Mouse (Mus musculus) heart, postnatal 0 days (tissue): Measurements from ENCODE around the gene Vsig2. TPM values are rescaled to one million over a fixed set of nuclear protein-coding genes. Genes with fewer than 3 reads are reported as not detected.

Experiments
- ATAC-seq: fragments of 200-750 bp; cut with Nextera tagmentation; 2 replicates; pipeline ENCODE4 v1.8.0; 2017; ENCODE audit warnings: low read depth, moderate number of reproducible peaks, moderate library complexity; ENCODE audit not compliant: insufficient read depth
- DNase-seq: peaks from one replicate; pipeline ENCODE4 v3.0.0-alpha.2; 2016; ENCODE audit warnings: low spot score
- H3K27ac ChIP-seq: fragments of 300-500 bp; sonication (generic); 2 replicates; pipeline ENCODE4 v1.5.1; 2014; ENCODE audit warnings: low read depth, mild to moderate bottlenecking
- H3K27me3 ChIP-seq: fragments of 300-500 bp; sonication (generic); 2 replicates; pipeline ENCODE4 v1.6.1; 2014; ENCODE audit warnings: low read length, mixed read lengths; ENCODE audit not compliant: control insufficient read depth, insufficient read depth
- H3K36me3 ChIP-seq: fragments of 300-500 bp; sonication (generic); replicated peaks from 2 replicates; pipeline ENCODE4 v1.6.1; 2014; ENCODE audit warnings: low read length, mixed read lengths; ENCODE audit not compliant: control insufficient read depth, insufficient read depth
- H3K4me1 ChIP-seq: fragments of 300-500 bp; sonication (generic); 2 replicates; pipeline ENCODE4 v1.6.1; 2014; ENCODE audit warnings: antibody characterized with exemption; ENCODE audit not compliant: control insufficient read depth, insufficient read depth
- H3K4me2 ChIP-seq: fragments of 300-500 bp; sonication (generic); 2 replicates; pipeline ENCODE4 v1.6.1; 2014; ENCODE audit warnings: low read depth, mild to moderate bottlenecking, low read length, moderate library complexity
- H3K4me3 ChIP-seq: fragments of 300-500 bp; sonication (generic); 2 replicates; pipeline ENCODE4 v1.5.1; 2014; ENCODE audit warnings: low read depth, low read length
- H3K9ac ChIP-seq: fragments of 300-500 bp; sonication (generic); replicated peaks from 2 replicates; pipeline ENCODE4 v1.6.1; 2014; ENCODE audit warnings: low read depth, low read length, mixed read lengths
- H3K9me3 ChIP-seq: fragments of 300-500 bp; sonication (generic); replicated peaks from 2 replicates; pipeline ENCODE4 v1.6.1; 2016; ENCODE audit warnings: low read length; ENCODE audit not compliant: control insufficient read depth
- CTCF ChIP-seq: IDR thresholded peaks from 2 replicates; pipeline ENCODE4 v1.5.1; 2016; ENCODE audit warnings: antibody characterized with exemption, control low read depth, low read depth
- EP300 ChIP-seq: IDR thresholded peaks from 2 replicates; pipeline ENCODE4 v1.6.1; 2016; ENCODE audit warnings: antibody characterized with exemption, low read depth
- WGBS: fragments of 180-500 bp; shearing (Covaris S2); extraction: QIAGEN DNeasy Blood & Tissue Kit; methylation state at CpG from one replicate; pipeline ENCODE4 v1.1.7; 2014; 5-methylcytosine and 5-hydroxymethylcytosine counted together
- polyA plus RNA-seq: library from polyadenylated mRNA; unstranded; fragments of >200 nt; fragmentation: Nextera tagmentation; extraction: Ambion mirVana; gene quantifications from 2 replicates; pipeline ENCODE4 v1.2.1, GENCODE M21; 2015
- total RNA-seq: library from RNA; depleted of rRNA; stranded (reverse); fragments of >200 nt; gene quantifications from 2 replicates; pipeline ENCODE4 v1.2.3, GENCODE M21; 2014; ENCODE audit warnings: low replicate concordance

The Vsig2 gene
- total and polyA plus RNA-seq, 2 experiments from 2014 or later = 1.5 TPM; not detected in 1

DNA sequence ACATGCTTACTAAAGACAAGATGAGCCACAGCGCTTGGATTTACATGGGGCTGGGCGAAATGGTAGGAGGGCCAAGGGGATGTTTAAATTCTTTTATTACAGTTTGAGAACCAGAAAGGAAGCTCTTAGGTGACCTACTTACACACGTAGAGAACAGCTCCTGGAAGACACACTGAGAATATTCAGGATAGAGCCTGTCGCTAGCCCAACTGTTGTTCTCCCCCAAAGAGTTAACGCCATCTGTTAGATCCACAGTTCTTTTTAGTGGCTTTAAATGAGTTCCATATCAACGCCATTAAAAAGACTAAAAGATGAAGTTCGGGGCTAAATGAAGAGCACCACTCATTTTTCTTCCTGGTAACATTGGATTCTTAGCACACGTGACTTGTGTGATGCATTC lies 20.1 kb upstream of the Vsig2 start:
- Histone ChIP-seq H3K9me3 (no peaks in the 10 kb centered on the region), H3K9ac (no peak overlapping the region), H3K4me3 (no peak overlapping the region), H3K27me3 (no peaks in the 10 kb centered on the region), H3K4me2 (no peak overlapping the region), H3K4me1 (peaks cover 20% of the 10 kb centered on the region; the same call in 1 of the 2 replicates), H3K27ac (no peak overlapping the region), H3K36me3 (peaks cover 34% of the 10 kb centered on the region)
- DNase-seq (no peak), ATAC-seq (no peak)
- no peak for TF ChIP-seq CTCF
- TF ChIP-seq EP300 = no peak
- WGBS = 88% methylated on average over 8 of the region's 8 CpGs

DNA sequence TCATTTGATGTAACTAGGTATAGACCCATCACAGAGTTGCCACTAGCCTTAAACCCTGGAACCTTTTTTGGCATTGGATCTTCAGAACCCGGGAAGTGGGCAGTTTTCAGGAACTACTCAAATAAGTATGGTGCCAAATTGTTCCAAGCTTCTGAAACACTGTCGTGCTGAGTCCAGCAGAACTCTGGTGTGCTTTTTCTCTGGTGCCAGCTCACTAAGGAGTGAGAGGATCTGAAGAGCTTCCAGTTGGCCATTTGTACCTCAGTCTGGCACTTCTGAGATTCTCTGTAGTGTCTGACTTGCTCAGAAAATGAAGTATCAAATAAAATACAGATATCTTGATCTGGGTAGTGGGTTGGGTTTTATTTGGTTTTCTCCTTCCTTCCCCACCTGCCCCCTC lies 19.1 kb upstream of the Vsig2 start:
- no peaks in the 10 kb centered on the region for H3K9me3 ChIP-seq
- H3K4me2 ChIP-seq = no peak overlapping the region
- H3K4me1 ChIP-seq = peaks cover 10% of the 10 kb centered on the region; the same call in 1 of the 2 replicates
- DNase-seq (no peak), ATAC-seq (no peak)
- H3K36me3 ChIP-seq = peaks cover 34% of the 10 kb centered on the region
- no peak overlapping the region for H3K9ac ChIP-seq
- WGBS = 87% methylated on average over 2 of the region's 2 CpGs
- no peak overlapping the region for H3K27ac ChIP-seq
- TF ChIP-seq CTCF (no peak), EP300 (no peak)
- no peak overlapping the region for H3K4me3 ChIP-seq
- H3K27me3 ChIP-seq = no peaks in the 10 kb centered on the region

DNA sequence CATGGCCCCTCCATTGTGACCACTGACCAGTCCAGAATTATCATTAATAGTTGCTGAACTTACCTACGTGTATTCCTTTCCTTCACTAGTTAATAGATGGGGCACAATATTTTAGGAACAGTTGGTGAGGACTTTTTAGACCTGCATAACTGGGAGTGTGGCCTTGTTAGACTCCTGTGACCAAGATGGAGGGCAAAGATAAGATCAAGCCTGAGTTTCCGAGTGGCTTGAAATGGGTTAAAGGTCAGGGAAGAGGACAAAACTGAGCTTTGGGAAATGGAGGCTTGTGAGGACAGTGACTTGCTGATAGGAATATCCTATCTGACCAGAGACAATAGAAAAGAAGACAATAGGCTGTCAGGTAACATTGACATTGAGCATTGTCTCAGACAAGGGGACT lies 13.6 kb upstream of the Vsig2 start:
- no peak for TF ChIP-seq EP300
- TF ChIP-seq CTCF = no peak
- peaks cover 18% of the 10 kb centered on the region for H3K36me3 ChIP-seq
- no peak for ATAC-seq
- H3K27me3 ChIP-seq = peaks cover 15% of the 10 kb centered on the region; the same call in 1 of the 2 replicates
- H3K4me1 ChIP-seq = no peaks in the 10 kb centered on the region
- H3K27ac ChIP-seq = no peak overlapping the region
- H3K9me3 ChIP-seq = no peaks in the 10 kb centered on the region
- DNase-seq = no peak
- WGBS = 74% methylated on average over 2 of the region's 2 CpGs
- H3K9ac ChIP-seq = no peak overlapping the region
- no peak overlapping the region for H3K4me3 ChIP-seq
- no peak overlapping the region for H3K4me2 ChIP-seq

DNA sequence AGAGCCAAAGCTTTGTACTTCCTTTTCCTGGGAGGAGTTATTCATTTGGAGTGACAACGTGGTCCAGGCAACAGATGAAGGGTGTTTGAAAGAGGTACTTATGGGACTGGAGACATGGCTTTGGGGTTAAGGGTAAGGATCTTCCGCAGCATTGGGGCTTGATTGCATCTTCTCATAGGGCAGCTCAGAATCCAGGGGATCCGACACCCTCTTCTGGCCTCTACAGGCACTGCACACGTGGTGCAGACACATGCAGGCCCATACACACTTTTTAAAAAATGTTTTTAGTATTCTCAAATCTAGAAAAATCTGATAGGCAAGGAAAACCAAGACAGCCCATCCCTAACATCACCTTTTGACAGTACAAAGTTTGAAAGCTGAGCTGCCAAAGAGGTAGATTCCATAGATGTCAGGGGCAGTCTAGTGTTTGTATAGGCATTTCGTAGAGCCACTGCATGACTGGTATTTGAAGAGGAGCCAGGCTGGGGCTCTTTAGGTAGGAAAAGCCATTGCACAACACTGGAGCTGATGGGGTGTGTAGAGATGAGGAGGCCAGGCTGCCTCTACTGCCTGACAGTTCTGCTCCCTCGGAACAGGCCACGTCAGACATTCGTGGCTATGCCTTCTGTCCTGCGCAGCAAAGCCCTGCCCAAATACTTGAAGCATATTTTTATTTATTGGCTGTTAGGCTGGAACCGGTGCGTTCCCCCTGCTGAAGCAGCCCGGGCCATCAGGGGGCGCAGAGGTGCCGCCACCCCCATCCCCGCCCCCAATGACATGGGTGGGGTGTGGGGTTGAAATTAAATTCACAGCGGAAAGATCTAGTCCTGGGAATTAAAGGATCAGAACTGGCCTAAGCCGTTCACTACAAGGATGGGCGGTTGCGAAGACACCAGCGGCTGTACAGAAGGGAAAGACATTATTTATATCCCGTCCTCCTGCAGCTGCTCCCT lies 12.3 kb upstream of the Vsig2 start:
- TF ChIP-seq EP300 (no peak), CTCF (peak; percentile 18)
- no peak for DNase-seq
- Histone ChIP-seq H3K9me3 (no peaks in the 10 kb centered on the region), H3K9ac (peak overlapping the region; percentile 65), H3K4me1 (no peaks in the 10 kb centered on the region), H3K27me3 (peaks cover 15% of the 10 kb centered on the region; the same call in 1 of the 2 replicates), H3K36me3 (peaks cover 10% of the 10 kb centered on the region), H3K4me3 (peak overlapping the region; percentile 47), H3K27ac (peak overlapping the region; percentile 91), H3K4me2 (peak overlapping the region; percentile 74)
- 26% methylated on average over 21 of the region's 21 CpGs for WGBS
- ATAC-seq = no peak

DNA sequence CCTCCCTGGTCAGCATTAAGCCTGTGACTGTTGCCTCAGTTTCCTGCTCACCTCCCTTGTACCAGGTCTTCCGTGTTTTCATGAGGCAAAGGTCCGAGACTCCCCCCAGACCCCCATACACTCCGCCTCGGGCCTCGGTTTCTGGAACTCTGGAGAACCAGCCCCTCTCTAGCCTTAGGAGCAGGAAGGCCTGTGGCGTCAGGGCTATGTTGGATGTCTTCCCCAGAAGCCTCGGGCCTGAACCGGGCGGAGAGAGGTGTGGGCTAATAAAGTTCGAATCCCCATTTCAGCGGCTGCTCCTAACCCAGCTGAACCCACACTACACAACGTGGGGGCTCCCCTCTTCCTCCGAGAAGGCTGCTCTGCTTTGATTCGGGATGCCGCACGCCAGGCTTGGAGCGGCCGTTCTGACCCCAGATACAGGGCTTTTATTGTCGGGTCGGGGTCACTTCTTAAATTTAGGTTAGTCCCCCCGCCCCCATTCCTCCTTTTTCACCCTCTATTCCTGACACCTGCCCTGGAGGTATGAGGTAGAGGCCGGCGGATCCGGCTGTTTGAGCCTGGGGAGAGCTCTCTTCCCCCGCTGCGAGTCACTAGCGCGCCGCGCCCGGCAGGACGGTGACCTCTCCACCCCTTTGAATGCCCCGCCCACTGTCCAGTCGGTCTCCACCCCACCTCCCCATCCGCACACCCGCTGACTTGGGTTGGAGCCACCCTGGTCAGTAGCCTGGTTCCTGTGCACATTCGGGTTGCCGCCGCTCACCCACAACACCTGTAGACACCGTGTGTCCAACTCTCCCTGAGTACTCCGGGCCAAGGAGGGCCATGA lies 11.4 kb upstream of the Vsig2 start, which contains the start of gene Esam:
Gene Esam (plus strand): TSS at position 683 of the 829 bp plus-strand sequence.
- no peaks in the 10 kb centered on the region for H3K9me3 ChIP-seq
- peak within 1 kb of the TSS; percentile 65 for H3K9ac ChIP-seq
- peaks cover 10% of the 10 kb centered on the region for H3K36me3 ChIP-seq
- WGBS = 6% methylated on average over 41 of the region's 41 CpGs
- peak within 1 kb of the TSS; percentile 91 for H3K27ac ChIP-seq
- no peaks in the 10 kb centered on the region for H3K4me1 ChIP-seq
- peak; percentile 52 for ATAC-seq
- H3K4me3 ChIP-seq = peak within 1 kb of the TSS; percentile 47
- peak; percentile 30 for DNase-seq
- H3K4me2 ChIP-seq = peak within 1 kb of the TSS; percentile 74
- TF ChIP-seq EP300 = no peak
- no peak for TF ChIP-seq CTCF
- peaks cover 15% of the 10 kb centered on the region; the same call in 1 of the 2 replicates for H3K27me3 ChIP-seq
